Mouse (Mus musculus): ENCODE results near the gene Pafah1b2.

Pafah1b2 gene

DNA sequence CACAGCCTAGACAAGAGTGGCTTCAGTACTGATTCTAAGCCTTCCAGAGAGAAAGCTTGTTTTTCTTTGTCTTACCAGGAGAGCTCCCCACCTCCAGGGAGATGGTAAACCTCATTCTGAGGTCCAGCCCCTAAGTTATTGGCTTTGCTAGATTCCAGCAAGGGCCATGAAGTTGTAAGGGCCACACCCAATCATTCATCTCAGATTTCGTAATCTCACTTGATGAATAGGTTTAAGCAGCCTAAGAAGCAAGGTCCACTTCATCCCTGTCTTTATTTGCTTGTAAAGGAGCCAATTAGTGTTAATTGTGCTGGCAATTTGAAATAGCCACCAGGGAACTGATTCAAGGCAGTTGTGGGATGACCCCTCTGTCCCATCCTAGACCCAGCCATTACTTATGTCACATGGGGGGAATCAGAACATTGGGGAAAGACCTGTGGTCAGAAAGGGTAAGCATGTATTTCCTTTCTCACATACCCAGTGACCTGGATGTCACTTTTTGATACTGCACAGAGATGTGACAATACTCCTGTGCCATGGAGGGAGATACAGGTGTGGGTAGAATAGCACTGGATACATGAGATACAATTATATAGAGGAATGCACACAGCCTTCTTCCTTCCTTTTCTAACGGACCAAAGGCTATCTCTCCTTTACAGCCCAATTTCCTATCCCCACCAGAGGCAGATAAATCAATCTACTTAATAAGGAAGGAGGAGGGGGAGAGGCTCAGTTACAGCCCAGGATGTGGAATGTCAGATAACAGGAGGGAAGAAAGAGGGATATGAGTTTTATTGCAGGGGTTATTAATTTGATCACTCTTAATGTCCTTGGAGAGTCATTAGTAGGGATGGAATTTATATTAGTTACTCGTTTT lies 1.2 kb downstream of the Pafah1b2 start:
- ChIA-PET CTCF (interaction anchor here (0.6 to 1.5 kb wide), 16 partner anchors 17 to 271 kb away, joined by 3 to 22 read pairs (median 4); partner anchors contain the start of gene Bud13 (in 1 of the 4)), POLR2A (interaction anchor here (0.7 to 3.7 kb wide), 23 partner anchors 9 to 1046 kb away, joined by 3 to 20 read pairs (median 4); partner anchors contain the start of genes Bud13 (in 2 of the 4) and Ube4a (in 1 of the 4))

DNA sequence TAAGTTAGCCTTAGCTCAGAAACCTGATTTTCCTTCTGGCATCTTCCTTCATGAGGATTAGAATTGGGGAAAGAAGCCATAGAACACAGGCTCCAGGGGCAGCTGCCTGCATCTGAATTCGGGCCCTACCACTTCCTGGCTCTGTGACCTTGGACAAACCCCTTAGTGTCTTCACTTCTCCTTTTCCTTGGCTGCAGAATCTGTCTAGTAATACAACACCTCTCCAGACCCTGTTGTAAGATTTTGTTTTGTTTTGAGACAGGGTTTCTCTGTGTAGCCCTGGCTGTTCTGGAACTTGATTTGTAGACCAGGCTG lies 2.9 kb downstream of the Pafah1b2 start:
- POLR2A ChIA-PET, result interaction anchor here (0.6 to 2.2 kb wide), 19 partner anchors 16 to 968 kb away, joined by 3 to 15 read pairs (median 4); no protein-coding TSS in a partner anchor

DNA sequence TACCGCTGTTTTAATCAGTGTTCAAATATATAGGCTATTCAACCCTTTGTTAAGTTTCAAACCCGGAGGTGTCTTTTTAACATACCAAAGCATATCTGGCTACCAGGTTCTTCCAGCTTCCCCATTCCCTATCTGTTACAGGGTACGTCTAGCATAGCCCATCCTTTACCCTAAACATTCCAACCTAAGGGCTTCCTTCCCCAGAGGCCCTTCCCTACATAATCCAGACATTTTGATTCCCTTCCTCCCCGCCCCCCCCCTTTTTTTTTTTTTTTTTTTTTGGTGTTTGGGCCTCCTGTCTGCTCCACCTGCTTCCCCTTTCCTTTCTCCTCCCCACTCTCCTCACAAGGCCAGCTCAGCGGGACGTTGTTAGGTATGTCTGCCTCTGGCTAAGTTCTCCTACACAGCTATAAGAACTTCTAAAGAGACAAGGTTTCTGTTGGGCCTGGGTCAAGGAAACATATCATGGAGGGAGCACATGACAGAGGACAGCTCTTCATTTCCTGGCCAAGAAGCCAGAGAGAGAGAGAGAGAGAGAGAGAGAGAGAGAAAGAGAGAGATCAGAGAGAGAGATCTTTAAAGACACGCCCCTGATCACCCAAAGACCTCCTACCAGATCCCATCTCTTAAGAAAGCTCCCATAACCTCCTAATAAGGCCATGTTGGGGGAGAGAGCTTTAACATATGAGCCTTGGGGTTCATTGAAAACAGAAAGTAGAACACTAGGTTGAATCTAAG lies 3.4 kb downstream of the Pafah1b2 start:
- CTCF ChIA-PET, result interaction anchor here (0.6 to 1.2 kb wide), 8 partner anchors 51 to 221 kb away, joined by 3 to 11 read pairs (median 4); no protein-coding TSS in a partner anchor
- POLR2A ChIA-PET, result interaction anchor here (0.6 to 2.2 kb wide), 19 partner anchors 12 to 967 kb away, joined by 3 to 15 read pairs (median 5); no protein-coding TSS in a partner anchor

More for the DNA sequence above, 2.9 kb downstream of the Pafah1b2 start:
- CTCF ChIA-PET, result interaction anchor here in 3 of 4 experiments (0.6 to 1.2 kb wide), 5 partner anchors 51 to 176 kb away, joined by 3 to 11 read pairs (median 4); no protein-coding TSS in a partner anchor

DNA sequence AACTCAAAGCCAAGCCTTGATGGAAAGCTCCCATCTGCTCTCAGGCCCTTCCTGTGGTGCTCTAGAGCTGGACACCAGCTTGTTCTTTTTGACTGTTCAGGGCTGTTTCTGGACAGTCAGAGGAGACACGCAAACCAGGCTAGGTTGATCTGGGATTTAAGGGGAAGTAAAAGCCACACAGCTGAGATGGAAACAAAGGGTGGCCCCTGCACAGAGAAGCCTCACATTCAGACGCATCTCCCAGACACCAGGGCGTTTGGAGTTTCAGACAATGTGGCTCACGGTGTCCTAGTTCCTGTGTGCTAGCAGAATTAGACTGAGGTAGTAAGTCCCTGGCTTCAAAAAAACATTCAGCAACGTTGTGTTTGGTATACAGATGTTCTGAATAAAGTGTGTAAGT lies 6.3 kb downstream of the Pafah1b2 start:
- ChIA-PET POLR2A (interaction anchor here in 1 of 4 experiments (1.2 kb wide), 1 partner anchor 19 kb away, joined by 3 read pairs; no protein-coding TSS in a partner anchor), CTCF (interaction anchor here in 1 of 4 experiments (1.6 kb wide), 1 partner anchor 179 kb away, joined by 6 read pairs; no protein-coding TSS in a partner anchor)

DNA sequence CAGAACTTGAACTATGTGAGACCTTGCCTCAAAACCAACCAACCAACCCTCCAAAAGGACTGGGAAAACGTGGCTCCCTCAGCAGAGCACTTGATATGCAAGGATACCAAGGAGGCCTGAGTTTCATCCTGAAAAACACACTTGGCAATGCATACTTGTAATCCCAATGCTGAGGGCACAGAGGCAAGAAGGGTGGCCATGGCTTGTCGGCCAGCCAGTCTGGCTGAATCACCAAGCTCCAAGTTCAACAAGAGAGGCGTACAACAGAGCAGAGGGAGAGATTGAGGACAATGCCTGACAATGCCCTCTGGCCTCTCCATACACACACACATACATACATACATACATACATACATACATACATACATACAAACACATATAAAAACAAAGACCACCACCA lies 8.0 kb downstream of the Pafah1b2 start:
- ChIA-PET CTCF (interaction anchor here in 3 of 4 experiments (0.5 to 1.1 kb wide), 8 partner anchors 22 to 242 kb away, joined by 3 to 8 read pairs (median 3); no protein-coding TSS in a partner anchor), POLR2A (interaction anchor here in 1 of 4 experiments (0.7 kb wide), 1 partner anchor 294 kb away, joined by 3 read pairs; no protein-coding TSS in a partner anchor)

DNA sequence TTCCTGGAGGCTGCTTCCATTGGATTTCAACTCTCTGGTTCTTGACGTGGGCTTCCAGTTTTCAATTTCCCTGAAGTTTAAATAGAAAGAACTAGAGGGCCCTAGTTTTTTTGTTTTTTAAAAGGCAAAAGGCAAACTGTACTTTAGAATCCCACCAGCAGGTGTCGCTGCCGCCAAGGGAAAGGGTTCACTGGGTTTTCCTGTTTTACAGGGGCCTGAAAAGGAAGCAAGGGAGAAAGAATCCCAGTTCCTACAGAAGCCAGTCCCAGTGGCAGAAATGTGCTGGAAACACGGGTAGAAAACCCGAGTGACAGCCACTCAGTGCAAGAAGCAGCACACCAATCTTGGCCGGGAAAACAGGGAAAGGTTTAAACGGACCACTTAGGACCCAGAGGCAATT lies 8.8 kb downstream of the Pafah1b2 start:
- CTCF ChIA-PET, result interaction anchor here in 3 of 4 experiments (0.5 to 1.1 kb wide), 7 partner anchors 35 to 242 kb away, joined by 3 to 4 read pairs (median 3); no protein-coding TSS in a partner anchor

DNA sequence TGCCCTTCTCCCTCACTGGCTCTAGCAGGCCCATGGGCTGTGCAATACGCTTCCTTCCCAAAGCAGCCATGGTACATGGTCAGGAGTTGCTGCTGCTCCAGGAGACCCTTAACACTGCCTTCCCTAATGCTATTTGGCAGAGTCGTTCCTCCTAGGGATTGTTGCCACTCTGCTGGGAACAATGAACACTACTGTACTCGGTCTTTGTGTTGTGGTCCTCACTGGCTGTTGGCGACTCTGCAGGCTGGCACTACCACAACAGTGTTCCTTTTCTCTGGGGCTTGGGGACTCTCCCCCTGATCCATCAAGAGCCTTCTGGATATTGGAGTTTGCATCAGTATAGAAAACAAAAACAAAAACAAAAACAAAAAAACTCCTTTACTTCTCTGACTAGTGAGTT lies 13.5 kb downstream of the Pafah1b2 start:
- ChIA-PET CTCF (no interaction called here), POLR2A (no interaction called here)

More for the DNA sequence above, 8.8 kb downstream of the Pafah1b2 start:
- POLR2A ChIA-PET, result no interaction called here

DNA sequence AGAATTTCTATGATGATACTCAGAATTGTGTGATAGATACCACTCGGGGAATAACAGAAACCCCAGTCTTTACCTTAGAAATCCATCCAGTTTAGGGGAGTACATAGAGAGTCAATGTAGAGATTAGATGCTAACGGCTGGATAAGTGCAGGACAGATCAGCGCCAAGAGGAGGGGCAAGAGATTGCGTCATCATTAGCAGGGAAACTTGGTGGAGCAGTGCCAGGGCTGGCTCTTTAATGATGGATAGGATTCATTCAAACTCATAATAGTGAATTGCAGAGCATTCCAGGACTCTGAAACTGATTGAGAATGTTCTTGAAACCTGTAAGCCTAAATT lies 27.3 kb downstream of the Pafah1b2 start:
- ChIA-PET CTCF (interaction anchor here in 1 of 4 experiments (1.0 kb wide), 1 partner anchor 245 kb away, joined by 4 read pairs; no protein-coding TSS in a partner anchor), POLR2A (interaction anchor here in 3 of 4 experiments (0.8 to 2.0 kb wide), 17 partner anchors 9 to 1544 kb away, joined by 3 to 12 read pairs (median 3); partner anchors contain the start of genes Bud13 (in 1 of the 3), Cadm1 (in 1 of the 3), Pafah1b2 (in 1 of the 3) and Pcsk7 (in 1 of the 3))

DNA sequence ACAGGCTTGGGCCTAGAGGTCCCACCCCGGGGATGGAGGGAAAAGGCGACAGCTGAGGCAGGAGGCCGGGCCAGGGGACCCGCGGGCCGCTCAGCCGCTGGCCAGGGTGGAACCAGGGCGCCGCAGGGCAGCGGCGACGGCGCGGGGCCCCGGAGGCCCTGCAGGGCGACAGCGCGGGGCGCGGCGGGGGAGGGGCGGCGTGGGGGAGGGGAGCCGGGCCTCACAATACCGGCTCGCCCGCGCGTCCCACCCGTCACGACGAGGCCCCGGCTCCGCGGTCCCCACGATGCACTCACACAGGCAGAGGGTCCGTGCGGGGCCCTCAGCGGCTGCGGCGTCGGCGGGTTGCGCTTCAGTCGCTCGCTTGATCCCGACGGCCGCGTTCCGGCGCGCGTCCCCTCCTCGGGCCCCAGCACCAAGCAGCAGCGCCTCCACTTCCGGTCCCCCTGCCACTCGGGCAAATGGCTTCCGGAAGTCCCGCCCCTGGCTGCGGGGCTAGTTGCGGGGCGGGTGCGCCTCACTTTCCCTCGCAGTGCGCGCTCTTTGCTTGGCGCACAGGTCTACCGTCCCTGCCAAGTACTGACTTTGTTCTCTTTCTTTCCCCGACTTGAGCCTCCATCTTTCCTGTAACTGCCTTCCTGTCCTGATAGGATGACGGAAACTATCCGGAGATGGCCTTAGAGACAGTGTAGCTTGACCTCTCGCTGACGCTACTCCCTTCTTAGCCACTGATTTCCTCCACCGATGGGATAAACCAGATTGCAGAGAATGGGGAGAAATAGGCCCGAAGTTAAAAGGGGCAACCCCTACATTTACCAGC lies 27.9 kb downstream of the Pafah1b2 start:
- ChIA-PET POLR2A (interaction anchor here in 3 of 4 experiments (0.6 to 2.0 kb wide), 23 partner anchors 9 to 1545 kb away, joined by 3 to 12 read pairs (median 3); partner anchors contain the start of genes Bud13 (in 1 of the 3), Cadm1 (in 1 of the 3), Pafah1b2 (in 1 of the 3) and Pcsk7 (in 1 of the 3)), CTCF (interaction anchor here in 3 of 4 experiments (0.7 to 1.2 kb wide), 3 partner anchors 10 to 849 kb away, joined by 3 to 5 read pairs (median 4); no protein-coding TSS in a partner anchor)

DNA sequence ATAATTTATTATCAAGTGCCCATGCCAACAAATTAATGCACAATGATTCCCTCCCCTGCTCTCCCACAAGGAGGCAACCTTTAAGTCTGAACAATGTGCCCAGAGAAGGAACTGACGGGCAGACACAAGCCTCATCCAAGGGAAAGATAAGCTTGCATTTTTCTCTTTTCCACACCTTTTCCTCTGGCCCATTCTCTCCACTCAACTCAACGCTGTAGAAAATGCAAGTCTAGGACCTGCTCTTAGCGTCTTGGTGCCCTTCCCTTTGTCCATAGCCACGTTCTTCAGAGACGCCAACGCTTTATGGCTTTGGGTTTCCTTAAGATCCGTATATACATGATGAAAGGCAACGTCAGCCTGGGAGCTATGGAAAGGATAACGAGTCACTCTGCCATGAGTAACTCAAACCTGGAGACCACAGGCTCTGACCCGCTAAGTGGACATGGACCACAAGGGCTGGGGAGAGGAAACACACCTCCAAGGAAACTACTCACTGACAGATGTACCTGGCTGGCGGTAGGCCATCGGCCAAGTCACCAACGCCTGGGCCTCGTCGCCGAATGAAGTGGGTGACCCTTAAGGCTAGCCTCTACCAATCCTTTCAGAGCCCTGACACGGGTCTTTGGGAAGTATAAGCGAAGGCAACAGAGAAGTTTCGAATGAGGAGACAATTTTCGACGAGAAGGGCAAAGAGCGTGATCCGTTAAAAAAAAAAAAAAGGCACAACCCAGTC lies 28.6 kb downstream of the Pafah1b2 start:
- CTCF ChIA-PET, result interaction anchor here in 3 of 4 experiments (0.7 to 1.2 kb wide), 3 partner anchors 9 to 849 kb away, joined by 3 to 5 read pairs (median 4); no protein-coding TSS in a partner anchor
- POLR2A ChIA-PET, result interaction anchor here in 3 of 4 experiments (0.6 to 2.0 kb wide), 18 partner anchors 9 to 1546 kb away, joined by 3 to 12 read pairs (median 3); partner anchors contain the start of genes Cadm1 (in 1 of the 3), Pcsk7 (in 1 of the 3), Rnf214 (in 1 of the 3) and Sidt2 (in 1 of the 3)

DNA sequence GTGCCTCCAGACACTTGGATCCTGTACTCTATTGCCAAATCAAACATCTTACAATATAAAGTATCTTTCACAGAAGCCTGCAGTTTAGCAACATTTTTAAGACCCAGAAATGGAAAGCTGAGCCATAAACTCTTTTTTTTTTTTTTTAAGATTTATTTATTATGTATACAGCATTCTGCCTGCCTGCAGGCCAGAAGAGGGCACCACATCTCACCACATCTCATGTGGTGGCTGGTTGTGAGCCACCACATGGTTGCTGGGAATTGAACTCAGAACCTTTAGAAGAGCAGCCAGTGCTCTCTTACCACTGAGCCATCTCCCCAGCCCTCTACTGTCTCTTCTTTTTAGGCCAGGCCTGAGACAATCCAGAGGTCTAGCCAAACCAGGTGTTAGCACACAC lies 31.2 kb downstream of the Pafah1b2 start:
- ChIA-PET POLR2A (interaction anchor here in 1 of 4 experiments (0.6 to 1.8 kb wide), 3 partner anchors 26 to 302 kb away, joined by 3 to 6 read pairs (median 4); partner anchors contain the start of genes Bud13 and Sidt2), CTCF (interaction anchor here in 2 of 4 experiments (0.6 kb wide), 4 partner anchors 36 to 265 kb away, joined by 3 to 7 read pairs (median 4); no protein-coding TSS in a partner anchor)

DNA sequence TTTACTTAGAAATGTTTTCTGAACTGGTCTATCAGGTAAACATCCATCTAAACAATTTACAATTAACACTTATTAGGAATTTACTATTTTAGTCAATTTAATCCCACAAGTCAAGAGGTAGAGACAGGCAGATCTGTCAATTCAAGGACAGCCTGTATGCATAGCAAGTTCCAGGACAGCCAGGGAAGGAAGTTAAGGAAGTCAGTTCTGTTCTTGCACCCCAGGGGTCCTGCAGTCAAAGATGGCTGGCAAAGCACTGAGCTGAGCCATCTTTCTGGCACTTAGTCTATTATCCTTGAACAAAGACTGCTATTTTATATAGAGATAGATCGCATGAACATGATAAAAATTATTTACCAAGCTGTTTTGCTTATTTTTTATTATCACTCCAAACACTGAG lies 31.9 kb downstream of the Pafah1b2 start:
- ChIA-PET POLR2A (interaction anchor here in 2 of 4 experiments (0.6 to 1.8 kb wide), 4 partner anchors 26 to 302 kb away, joined by 3 to 6 read pairs (median 4); partner anchors contain the start of genes Bud13 (in 1 of the 2) and Sidt2 (in 1 of the 2)), CTCF (interaction anchor here in 1 of 4 experiments (0.6 kb wide), 3 partner anchors 35 to 226 kb away, joined by 3 to 4 read pairs (median 3); no protein-coding TSS in a partner anchor)

DNA sequence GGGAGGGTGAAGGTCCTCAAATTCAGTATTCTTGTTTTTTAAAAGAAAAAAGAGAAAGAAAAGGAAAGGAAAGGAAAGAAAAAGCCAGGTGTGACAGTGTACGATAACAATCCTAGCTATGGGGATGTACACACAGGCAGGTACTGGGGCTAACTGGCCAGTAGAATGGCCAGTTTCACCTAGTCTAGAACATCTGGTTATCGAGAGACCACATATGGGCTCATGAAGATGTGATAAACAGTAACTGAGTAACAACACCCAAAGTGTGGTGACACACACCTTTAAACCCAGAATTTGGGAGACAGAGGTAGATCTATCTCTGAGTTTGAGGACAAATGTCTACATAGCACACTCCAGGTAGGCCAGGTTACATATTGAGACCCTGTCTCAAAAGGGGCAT lies 32.7 kb downstream of the Pafah1b2 start:
- POLR2A ChIA-PET, result interaction anchor here in 2 of 4 experiments (0.7 kb wide), 2 partner anchors 20 to 58 kb away, joined by 3 to 6 read pairs; no protein-coding TSS in a partner anchor
- CTCF ChIA-PET, result no interaction called here

DNA sequence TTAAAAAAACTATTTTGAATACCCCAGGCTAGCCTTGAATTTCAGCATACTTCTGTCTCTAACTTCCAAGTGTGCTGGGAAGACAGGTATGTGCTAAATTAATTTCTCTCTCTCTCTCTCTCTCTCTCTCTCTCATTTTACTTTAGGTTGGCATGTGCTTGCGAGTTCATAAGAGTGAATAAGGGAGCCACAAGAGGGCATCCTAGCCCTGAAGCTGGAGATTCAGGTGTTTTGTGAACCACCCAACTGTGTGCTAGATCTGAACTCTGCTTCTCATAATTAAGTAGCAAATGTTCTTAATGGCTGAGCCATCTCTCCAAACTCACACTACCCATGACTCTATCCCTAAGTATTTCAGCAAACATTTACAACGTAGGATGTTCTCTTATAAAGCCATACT lies 35.6 kb downstream of the Pafah1b2 start:
- ChIA-PET CTCF (interaction anchor here in 1 of 4 experiments (0.5 kb wide), 1 partner anchor 119 kb away, joined by 4 read pairs; no protein-coding TSS in a partner anchor), POLR2A (interaction anchor here in 2 of 4 experiments (0.9 to 1.2 kb wide), 2 partner anchors 10 to 23 kb away, joined by 3 to 4 read pairs; no protein-coding TSS in a partner anchor)

DNA sequence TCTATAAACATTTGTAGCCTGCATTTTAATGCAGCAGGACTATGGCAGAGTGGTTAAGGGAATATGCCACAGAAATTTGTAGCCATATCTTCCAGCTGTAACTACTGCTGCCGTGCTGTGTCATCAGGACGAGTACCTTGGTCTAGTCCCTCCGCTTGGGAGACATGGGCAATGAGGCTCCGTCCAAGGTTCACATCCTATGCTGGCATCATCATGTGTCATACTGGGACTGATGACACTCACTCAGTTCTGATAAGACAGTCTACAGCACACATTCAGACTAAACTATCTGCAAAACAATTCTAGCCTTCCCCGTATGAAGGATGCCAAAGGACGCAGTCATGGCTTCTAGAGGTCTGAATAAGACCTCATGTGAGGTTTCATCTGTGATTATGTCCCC lies 48.9 kb downstream of the Pafah1b2 start:
- POLR2A ChIA-PET, result interaction anchor here (0.5 to 4.5 kb wide), 7 partner anchors 8 to 319 kb away, joined by 3 to 39 read pairs (median 4); partner anchors contain the start of genes Sidt2 (in 3 of the 4) and Bud13 (in 1 of the 4)
- CTCF ChIA-PET, result no interaction called here

DNA sequence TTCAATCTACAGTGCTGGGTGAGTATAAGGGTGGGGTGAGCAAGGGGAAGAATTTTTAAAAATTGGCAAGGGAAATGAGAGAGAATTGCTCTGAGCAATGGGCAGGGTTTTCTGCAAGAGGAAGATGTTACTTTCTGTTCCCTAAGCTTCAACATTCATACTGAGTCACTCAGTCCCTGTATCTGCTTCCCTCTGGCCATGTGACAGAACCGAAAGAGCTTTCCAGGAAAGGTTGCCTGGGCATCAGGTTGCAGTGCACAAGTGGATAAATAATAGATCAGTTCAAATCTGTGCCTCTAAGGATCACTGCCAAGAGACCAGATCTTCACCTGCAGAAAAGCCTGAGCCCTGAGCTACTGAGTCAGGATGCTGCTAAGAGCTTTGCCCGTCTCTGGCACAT lies 50.6 kb downstream of the Pafah1b2 start:
- CTCF ChIA-PET, result interaction anchor here in 1 of 4 experiments (0.6 to 0.8 kb wide), 2 partner anchors 330 to 366 kb away, joined by 4 to 5 read pairs; no protein-coding TSS in a partner anchor
- POLR2A ChIA-PET, result interaction anchor here in 2 of 4 experiments (0.6 to 1.6 kb wide), 5 partner anchors 8 to 17 kb away, joined by 3 to 7 read pairs (median 3); no protein-coding TSS in a partner anchor

Data from embryonic stem cell, embryonic (primary cell).